Mouse (Mus musculus) embryo, embryonic 9.5 days (tissue): Measurements from ENCODE around the gene Aebp1.
A peak's percentile ranks its signal among the peaks of the same experiment; 100 is the strongest.
"Not testable (repeated sequence)": the region's sequence is repeated elsewhere in the genome, so short reads cannot be mapped to it uniquely, and the experiment has no call there.

Experiments
- DNase-seq: peaks from one replicate; pipeline ENCODE4 v3.0.0-alpha.2; 2017; ENCODE audit errors: extremely low spot score

Gene Aebp1

DNA sequence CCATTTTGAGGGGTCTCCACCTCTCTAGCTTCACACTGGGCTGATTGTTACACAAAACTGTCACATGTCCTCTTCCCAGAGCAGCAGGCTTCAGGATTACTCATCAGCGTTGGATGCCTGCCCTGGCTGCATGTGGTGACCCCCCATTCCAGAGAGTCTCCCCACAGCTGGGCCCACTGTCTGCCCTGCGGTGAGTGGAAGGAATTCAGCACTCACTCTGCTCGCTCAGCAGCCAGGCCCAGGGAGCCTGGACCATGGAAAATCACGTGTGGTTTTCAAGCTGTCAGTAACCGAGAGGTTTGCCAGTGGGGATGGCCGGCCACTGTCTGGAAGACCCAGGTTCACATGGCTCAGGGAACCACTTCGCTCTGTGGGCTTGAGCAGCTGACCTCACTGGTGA, 5.8 kb upstream of the Aebp1 start:
- no peak for DNase-seq

DNA sequence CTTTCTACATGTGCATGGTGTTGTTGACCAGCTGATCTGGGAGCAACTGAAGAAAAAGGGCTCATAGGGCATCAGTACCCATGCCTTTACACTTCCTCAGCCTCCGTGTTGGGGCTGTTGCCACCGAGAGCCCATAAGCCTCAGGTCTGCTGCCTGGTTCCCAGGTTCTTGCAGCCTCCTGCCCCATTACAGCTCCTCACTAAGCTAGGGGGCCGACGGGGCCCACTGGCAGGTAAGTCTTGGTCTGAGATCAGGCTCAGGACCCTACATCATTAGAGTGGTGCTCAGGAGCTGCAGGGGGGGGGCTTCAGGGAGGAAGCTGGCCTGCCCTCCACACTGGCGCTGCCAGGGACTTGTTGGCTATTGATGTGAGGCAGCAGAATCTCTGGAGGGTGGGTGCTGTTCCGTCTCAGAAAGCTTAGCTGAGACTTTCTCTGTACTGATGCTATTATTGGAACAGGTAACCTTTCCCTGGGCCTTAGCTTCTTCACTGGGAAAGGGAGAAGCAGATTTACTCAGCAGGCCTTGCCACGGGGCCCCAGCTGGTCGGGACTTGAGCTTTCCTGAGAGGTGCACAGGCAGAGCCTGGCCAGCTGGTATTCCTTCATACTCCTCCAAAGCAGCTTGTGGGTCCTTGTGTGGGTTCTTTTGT, 5.1 kb upstream of the Aebp1 start:
- no peak for DNase-seq

DNA sequence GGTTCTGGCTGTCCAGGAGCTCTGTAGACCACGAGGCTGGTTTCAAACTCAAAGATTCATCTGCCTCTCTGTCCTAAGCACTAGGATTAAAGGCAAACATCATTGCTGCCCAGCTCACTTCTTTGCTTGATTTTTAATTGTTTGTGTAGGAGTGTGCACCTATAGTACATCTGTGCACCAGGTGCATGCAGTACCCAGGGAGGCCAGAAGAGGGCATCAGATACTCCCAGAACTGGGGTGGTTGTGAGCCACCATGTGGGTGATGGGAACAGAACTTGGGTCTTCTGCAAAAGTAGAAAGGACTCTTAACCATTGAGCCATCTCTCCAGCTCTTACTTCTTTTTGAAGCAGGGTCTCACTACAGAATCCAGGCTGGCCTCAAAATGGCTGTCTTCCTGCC, 3.0 kb upstream of the Aebp1 start:
- DNase-seq: no peak

DNA sequence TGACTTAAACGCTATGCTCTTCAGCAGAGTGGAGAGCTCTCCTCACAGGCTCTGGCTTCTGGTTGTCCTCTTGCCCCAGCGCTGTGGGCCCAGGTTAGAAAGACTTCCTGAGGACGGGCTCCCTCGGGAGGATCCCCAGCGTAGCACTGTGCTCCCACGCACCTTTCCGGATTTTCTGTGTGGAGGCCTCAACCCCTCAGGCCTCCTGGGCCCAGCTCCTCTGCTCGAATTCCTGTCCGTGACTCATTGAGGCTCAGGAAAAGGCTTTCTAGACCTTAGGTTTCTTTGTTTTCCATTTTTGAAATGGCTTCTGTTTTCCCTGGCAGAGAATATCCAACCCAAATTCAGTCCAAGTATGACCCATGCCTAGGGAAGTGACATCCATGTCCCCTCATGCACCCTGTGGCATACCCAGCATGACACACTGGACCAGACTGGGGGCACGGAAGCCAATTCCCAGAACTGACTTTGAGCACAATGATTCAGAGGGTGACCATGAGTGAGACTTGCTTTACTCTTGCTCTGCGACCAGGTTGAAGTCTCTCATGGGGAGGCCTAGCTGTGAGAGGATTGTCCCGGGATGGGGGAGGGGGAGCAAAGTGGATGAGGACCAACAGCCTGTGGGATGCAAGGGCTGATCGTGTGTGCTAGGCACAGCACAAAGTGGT, 1.7 kb upstream of the Aebp1 start:
- DNase-seq: no peak

DNA sequence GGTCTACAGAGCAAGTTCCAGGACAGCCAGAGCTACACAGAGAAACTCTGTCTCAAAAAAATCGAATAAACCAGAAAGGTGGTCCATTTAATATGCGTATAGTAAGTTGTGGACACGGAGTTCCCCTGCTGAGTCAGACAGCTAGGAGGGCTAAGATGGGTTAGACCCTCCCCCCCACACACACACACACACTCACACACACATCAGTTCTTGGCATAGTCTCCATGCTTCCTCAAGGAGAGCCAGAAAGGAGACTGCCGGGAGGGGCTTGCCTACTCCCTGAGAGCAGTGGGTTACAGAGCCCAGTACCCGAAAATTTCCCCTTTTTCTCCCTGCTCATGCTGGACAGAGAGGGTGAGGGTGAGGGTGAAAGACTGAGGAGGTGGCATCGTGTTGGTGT, 1.1 kb upstream of the Aebp1 start:
- no peak for DNase-seq

DNA sequence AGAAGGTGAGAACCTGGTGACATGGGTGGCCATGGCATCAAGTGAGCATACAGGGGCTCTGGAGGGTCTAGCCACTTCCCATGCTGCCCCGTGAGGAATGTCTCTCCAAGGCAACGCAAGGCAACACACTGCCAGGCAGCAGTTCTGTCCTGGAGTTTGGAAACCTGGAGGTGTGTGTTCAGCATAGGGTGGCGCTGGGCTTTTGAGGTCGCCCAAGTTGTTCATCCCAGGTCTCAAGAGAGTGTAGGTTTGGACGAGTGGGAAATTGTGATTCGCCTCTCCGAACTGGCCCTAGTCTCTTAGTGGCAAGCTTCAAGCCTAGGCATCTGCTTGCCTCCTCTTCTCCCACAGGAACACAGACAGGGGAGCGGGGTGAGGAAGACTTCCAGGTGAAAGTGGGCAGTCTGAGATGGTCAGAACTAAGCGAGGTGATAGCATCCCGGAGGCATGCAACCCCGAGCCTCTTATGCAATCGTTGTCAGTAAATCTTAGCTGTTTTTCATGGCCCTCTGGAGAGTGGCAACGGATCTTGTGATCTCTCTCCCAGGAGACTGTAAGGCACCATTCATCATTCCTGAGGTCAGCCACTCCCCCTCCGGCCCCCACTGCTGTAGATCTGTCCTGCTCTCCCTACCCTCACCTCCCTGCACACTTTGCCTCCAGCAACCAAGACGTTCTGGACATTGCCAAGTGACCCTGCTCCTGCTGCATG, 803 bp downstream of the Aebp1 start:
- DNase-seq: peak; percentile 36

DNA sequence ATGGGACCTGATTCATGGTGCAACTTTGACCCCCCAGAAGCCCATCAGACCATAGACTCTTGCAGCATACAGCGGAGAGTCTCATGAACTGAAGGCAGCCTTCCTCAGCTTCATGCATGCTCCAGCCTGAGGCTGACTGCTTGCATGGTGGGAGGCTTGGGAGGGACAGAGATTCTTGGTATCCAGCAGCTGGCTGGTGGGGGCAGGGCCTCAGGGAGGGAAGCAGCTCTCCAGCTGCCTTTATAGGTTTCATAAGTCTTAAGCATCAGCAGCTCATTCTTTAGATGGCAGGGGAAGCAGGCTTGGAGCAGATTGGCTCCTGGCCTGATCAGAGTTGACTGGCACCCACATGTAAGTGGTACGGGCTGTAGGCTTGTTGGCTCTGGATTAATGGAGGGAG, 5.4 kb downstream of the Aebp1 start:
- no peak for DNase-seq

DNA sequence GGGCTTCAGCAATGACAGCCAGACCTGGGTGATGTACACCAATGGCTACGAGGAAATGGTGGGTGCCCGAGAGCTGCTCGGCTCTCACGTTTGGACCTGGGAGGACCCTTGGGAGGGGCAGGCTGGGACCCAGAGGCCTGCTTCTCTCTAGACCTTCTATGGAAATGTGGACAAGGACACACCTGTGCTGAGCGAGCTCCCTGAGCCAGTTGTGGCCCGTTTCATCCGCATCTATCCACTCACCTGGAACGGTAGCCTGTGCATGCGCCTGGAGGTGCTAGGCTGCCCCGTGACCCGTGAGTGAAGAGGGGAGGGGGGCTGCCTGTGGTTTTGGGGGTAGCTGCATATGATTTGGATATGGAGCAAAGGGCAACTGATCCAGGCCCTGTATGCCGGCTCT, 6.6 kb downstream of the Aebp1 start:
- no peak for DNase-seq

DNA sequence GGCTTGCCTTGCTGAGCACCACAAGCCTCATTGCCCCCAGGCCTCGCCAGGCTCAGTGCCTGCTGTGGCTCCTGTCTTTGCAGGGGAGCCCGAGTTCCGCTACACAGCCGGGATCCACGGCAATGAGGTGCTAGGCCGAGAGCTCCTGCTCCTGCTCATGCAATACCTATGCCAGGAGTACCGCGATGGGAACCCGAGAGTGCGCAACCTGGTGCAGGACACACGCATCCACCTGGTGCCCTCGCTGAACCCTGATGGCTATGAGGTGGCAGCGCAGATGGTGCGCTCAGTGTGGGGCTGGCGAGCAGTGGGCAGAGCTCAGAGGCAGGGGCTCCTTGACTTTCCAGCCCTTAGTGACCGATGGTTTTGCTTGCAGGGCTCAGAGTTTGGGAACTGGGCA, 7.6 kb downstream of the Aebp1 start:
- DNase-seq: no peak

DNA sequence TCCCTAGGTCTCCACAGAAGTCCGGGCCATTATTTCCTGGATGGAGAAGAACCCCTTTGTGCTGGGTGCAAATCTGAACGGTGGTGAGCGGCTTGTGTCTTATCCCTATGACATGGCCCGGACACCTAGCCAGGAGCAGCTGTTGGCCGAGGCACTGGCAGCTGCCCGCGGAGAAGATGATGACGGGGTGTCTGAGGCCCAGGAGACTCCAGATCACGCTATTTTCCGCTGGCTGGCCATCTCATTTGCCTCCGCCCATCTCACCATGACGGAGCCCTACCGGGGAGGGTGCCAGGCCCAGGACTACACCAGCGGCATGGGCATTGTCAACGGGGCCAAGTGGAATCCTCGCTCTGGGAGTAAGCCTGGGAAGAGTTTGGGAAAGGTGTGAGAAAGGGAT, 8.3 kb downstream of the Aebp1 start:
- no peak for DNase-seq

DNA sequence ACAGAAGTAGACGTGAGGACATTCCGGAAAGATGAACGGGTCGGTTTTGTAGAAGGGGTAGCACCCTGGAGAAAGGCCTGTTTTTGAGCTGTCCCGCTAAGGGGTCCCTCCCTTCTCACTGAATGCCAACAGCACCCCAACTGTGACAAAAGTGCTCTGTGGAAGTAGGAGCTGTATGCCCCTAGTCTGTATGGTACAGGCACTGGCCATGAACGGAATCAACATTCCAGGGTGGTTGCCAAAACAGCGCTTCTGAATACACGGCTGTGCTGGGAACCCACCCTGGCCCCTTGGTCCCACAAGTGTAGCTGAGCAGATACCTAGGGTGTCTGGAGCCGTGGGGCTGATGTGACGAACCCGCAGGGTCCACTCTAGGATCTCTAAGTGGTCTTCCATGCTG, 11.0 kb downstream of the Aebp1 start:
- DNase-seq: no peak

DNA sequence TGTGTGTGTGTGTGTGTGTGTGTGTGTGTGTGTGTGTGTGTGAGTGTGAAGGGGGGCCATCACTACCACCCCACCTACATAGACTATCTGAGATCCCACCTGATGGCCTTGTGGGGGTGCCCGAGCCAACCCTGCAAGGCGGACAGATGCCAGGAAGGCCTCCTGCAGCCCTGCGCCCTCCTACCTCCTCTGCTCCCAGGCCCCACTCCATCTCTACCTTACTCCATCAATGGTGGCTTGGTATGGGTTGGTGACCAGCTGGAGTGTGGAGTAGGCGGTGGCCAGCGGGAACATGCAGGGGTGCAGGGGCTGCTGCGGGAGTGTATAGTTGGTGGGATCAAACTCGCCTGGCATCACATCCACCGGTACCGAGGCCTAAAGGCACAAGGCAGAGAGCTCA, 11.4 kb downstream of the Aebp1 start:
- no peak for DNase-seq

DNA sequence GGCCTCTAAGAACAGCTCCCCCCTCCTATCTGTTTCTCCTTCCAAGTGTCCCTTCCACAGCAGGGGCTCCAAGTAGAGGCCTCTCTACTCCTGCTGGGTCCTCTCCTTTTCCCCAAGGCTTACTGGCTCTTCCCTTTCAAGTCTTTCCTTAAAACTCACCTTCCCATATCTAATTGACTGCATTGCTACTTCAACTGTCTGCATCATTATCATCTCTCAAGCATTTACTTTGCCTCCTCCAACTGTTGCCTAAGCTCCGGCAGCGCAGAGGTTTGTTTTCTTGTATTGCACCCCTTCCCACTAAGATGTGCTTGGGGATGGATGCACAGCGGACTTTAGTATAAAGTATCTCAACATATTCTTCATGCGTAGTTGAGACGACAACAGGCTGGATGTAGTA, 15.7 kb downstream of the Aebp1 start:
- no peak for DNase-seq

DNA sequence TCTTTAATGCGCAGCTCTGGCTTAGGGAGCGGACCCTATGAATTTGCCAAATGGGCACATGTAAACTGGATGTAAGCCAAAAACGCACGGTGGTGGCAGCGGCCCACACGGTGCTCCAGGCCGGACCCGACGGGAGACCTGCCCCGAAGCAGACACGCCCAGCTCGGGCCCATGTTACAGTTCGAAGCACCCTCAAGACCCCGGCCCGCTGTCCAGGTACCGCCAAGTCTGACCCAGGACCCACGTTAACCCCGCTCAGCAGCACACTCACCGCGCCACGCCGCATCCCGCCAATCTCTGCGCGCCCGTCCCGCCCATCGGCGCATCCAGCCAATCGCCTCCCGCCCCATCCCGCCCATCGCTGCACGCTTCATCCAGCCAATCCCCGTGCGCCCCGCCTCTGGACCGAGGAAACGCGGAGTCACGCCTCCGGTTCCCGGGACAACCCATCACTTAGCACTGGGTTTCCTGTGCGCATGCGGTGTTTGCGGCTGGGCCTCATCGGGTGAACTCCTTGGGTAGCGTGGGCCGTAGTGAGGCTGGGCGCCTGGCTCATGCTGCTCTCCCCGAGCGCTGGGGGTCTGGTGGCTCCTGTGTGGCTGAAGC, 16.3 kb downstream of the Aebp1 start, which contains the start of gene Pold2:
Gene Pold2, minus strand, starts transcription at position 372 of the 606 bp plus-strand sequence.
- peak; percentile 98 for DNase-seq

DNA sequence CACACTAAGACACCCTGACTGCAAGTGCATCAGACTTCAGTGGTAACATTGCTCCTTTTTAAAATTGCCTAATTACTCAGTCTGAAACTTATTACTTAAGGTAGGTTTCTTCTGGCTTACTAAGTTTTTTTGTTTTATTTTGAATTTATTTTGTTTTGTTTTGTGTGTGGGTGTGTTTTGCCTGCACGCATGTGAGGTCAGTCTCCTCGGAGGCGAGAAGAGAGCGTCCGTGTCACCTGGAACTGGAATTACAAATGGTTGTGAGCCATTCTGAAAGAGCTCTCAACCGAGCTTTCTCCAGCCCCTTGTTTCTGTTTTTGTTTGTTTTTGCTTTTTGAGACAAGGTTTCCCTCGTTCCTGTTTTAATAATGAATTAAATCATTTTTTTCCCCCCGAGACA, 16.9 kb downstream of the Aebp1 start:
- DNase-seq: no peak

DNA sequence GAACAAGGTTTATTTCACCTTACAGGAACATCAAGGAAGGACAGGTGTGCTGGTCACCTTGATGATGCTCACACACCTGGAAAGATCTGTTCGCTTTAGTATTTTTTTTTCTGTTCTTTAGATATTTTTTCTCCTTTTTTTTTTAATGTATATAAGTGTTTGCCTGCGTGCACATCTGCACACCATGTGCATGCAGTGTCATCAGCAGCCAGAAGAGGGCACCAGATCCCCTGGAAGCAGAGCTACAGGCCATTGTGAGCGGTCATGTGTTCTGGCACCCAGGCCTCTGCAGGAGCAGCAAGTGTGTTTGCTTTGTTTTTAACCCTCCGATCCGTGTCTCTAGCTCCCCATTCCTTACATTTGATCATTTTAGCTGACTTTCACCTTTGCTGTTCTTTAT, 18.2 kb downstream of the Aebp1 start:
- DNase-seq: peak; percentile 76

DNA sequence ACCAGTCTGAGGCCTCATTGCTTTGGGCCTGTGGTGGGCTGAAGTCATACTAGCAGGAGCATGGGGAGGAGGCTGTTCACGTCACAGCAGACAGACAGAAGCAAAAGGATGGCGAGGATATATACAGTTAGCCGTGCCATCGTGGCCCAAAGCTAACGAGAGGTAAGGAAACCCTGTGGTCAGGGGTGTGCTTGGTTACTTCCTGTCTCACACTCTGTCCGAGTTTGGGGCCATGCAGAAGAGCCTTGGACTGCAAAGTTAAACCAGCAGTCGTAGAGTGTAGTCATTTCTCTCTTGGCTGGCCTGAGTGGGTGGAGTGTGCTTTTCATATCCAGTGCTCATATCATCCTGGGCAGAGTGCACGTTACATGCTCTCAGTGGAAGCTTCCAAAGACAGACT, 20.8 kb downstream of the Aebp1 start:
- DNase-seq: no peak

DNA sequence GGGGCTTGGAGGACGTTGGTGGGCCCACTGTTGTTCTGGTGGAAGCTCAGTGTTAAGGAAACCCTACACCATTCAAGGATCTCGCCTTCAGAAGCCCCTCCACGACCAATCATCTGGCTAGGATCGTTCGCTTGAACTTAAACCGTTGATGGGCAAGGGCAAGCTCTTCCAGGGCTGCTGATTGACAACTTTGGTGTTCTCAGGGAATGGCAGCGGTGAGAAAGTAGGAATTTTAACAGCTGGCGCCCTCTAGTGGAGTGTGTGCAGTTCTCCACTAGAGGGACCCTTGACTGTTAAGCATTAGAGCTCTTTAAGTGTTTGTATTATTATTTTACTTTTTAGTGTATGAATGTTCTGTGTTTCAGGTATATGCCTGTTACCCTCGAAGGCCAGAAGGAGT, 24.4 kb downstream of the Aebp1 start:
- DNase-seq: peak; percentile 66

DNA sequence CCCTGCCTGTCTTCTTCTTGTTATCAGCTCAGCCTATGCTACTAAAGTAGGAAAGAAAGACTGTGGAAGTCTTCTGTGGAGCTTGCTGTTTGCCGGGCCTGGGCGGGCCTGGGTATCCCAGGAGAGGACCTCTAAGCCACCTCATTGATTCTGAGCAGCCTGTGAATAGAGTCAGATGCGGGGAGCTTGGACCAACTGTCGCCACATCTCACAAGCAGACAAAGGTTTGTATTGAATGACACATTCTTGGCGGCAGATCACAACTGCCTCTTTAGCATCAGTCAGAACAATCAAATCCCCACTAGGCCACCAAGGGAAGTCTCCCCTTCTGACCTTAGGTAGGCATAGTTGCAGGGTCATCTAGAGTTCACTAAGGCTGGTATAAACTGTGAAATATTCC, 25.5 kb downstream of the Aebp1 start:
- DNase-seq: no peak

DNA sequence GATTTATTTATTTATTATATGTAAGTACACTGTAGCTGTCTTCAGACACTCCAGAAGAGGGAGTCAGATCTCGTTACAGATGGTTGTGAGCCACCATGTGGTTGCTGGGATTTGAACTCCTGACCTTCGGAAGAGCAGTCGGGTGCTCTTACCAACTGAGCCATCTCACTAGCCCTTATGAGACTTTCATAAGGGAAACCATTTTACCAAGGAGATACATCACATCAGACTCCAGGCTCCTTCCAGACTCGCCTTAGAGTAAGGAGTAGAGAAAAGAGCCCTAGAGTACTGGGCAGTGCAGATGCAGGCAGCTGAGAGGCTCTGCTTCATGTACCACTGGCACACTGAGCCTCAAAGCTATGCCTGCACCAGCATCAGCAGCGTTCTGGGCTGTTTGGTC, 26.8 kb downstream of the Aebp1 start:
- DNase-seq: not testable (repeated sequence)

DNA sequence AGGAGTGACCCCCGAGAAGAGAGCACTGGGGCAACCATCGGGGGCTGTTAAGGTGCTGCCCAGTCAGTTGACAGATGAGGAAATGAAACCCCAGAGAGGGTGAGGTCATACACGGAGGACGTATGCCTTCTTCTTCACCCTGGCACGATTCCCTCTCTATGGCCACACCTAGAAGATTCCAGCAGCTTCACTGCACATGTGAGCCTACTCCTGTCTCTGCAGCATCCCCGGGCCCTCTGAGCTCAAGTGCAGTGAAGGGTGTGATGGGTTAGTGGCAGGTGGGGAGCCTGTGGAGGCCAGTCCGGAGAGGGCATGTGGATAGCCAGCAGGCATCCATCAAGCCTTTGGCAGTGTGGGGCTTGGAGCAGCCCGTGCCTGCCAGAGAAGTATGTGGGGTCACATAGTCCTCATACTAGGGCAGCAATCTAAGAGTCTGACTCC, 30.4 kb downstream of the Aebp1 start:
- DNase-seq: no peak

DNA sequence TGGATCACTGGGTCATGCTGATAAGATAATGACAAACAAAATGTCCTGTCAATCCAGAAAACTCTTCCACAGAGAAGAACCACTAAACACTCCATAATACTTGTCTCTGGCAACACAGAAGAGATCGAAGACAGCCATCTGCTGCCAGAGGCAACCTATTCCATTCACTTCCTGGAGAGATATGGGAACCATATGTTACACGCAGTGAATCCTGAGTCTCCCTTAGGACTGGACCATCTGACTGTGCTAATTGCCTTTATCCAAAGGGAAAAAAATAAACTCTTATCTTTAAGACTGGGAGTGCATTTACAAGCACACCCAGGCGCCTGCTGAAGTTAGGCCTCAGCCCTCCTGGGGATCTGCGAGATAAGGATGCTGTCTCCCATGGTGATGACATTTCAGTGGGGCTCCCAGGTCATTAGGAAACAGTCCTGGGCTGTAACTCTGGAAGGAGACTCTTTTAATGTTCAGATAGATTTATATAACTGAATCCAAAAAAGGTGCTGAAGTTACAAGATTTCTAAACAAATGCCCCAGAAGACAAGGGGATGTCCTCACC, 31.1 kb downstream of the Aebp1 start:
- no peak for DNase-seq
